Mouse (Mus musculus) G1E (cell line): ENCODE data around the gene Pkp4.

ENCODE experiments used
- CTCF ChIP-seq: IDR thresholded peaks from 2 replicates; pipeline ENCODE4 v1.5.1; 2012; ENCODE audit warnings: low read depth, low read length, inconsistent platforms, mixed read lengths
- GATA1 ChIP-seq: IDR thresholded peaks from 2 replicates; pipeline ENCODE4 v1.6.1; 2012; ENCODE audit warnings: borderline replicate concordance, low read length, inconsistent platforms, mixed read lengths
- POLR2AphosphoS5 ChIP-seq: IDR thresholded peaks from 2 replicates; pipeline ENCODE4 v1.6.1; 2012; ENCODE audit warnings: low read depth, low read length, inconsistent platforms; ENCODE audit not compliant: insufficient replicate concordance

- TF ChIP-seq CTCF (no peak), POLR2AphosphoS5 (no peak), GATA1 (no peak)
Measured at GRCm38 (mm10) chr2:59175926-59176325, 15.3 kb downstream of the Pkp4 start.
